Comparison of ENCODE assay signal across 11 mouse cellular contexts in the genomic region with DNA sequence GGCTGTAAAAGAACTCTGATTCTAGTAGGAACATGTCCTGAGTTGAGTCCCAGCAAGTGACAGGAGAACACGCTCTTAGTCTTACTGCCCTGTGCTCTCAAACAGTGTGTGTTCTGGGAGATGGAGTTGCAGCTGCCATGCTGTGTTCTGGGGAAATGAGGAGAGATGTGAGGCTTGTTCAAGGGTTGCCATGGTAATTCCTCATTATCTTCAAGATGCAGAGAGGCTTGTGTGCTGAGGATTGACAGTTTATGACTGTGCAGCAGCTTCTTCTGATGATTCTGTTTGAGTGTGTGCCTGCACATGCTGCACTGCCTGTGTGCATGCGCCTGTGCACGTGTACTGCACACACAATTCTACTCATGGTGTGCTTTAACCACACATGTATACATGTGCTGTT.
DNase-seq lines count a peak whose midpoint lies in the region; ATAC-seq lines count a peak whose summit lies in the region.
"Had no signal": no experiment of that assay in that cellular context is flagged by ENCODE, and none has a peak within 500 bp of the region (broad histone marks: within the 10 kb centered on the region; RNA-seq: fewer than 3 reads in every experiment).

No protein-coding gene starts in this region.

- intact Hi-C loops in left cerebral cortex, postnatal 4 days (cut with DNase I): no loop called here

- no peak overlapping the region for H3K4me3 ChIP-seq in hindbrain, embryonic 14.5 days (replicated peaks; ENCODE audit: low read length)
- no peak overlapping the region for H3K4me3 ChIP-seq in midbrain, embryonic 13.5 days (replicated peaks)
- H3K4me3 ChIP-seq: lung, embryonic 15.5 days had no signal

- peak; percentile 48 for DNase-seq in left cerebral cortex, adult 11 months (ENCODE audit: low spot score)
- no peak for DNase-seq in left cerebral cortex, postnatal 4 days
- peak; percentile 61 for DNase-seq in hindbrain, embryonic 14.5 days (ENCODE audit: low spot score)
- DNase-seq in liver: no peak
- no peak for DNase-seq in cerebellum, adult 18-20 months
- DNase-seq: cerebellum, adult 9-10 months; gastrocnemius, postnatal 10 days had no signal

- H3K9ac ChIP-seq in hindbrain, embryonic 14.5 days: no peak overlapping the region; the same call in 1 of the 2 replicates
- H3K9ac ChIP-seq in midbrain, embryonic 13.5 days (replicated peaks): no peak overlapping the region
- H3K9ac ChIP-seq: lung, embryonic 15.5 days had no signal

- H3K27me3 ChIP-seq in hindbrain, embryonic 14.5 days (ENCODE audit: control insufficient read depth, insufficient read depth, low read length): no peaks in the 10 kb centered on the region
- no peaks in the 10 kb centered on the region for H3K27me3 ChIP-seq in midbrain, embryonic 13.5 days
- H3K27me3 ChIP-seq: lung, embryonic 15.5 days had no signal

- H3K27ac ChIP-seq in hindbrain, embryonic 14.5 days: peak overlapping the region; percentile 80
- H3K27ac ChIP-seq in midbrain, embryonic 13.5 days: peak overlapping the region; percentile 89
- H3K27ac ChIP-seq: lung, embryonic 15.5 days had no signal

- 0 out of 2 replicates have a peak overlapping the region, but pooled peaks have one; percentile 3 for H3K4me2 ChIP-seq in hindbrain, embryonic 14.5 days (replicated peaks)
- peak overlapping the region; percentile 15; the same call in 1 of the 2 replicates for H3K4me2 ChIP-seq in midbrain, embryonic 13.5 days (replicated peaks)
- H3K4me2 ChIP-seq: lung, embryonic 15.5 days had no signal

- peak; percentile 90 for ATAC-seq in hindbrain, embryonic 14.5 days (ENCODE audit: low FRiP score)
- peak; percentile 98 for ATAC-seq in midbrain, embryonic 13.5 days
- no peak for ATAC-seq in cerebellum, adult (ENCODE audit: insufficient number of reproducible peaks, low FRiP score, low TSS enrichment)
- no peak for ATAC-seq in erythroblast, adult 5-6 weeks (replicated peaks; ENCODE audit: low FRiP score, poor library complexity, severe bottlenecking)

- H3K4me1 ChIP-seq in hindbrain, embryonic 14.5 days (replicated peaks; ENCODE audit: control insufficient read depth, insufficient read depth, low read length): 0 out of 2 replicates have a peak, but pooled peaks cover 10% of the 10 kb centered on the region
- peaks cover 19% of the 10 kb centered on the region for H3K4me1 ChIP-seq in midbrain, embryonic 13.5 days (replicated peaks)
- H3K4me1 ChIP-seq: lung, embryonic 15.5 days had no signal

- no peaks in the 10 kb centered on the region for H3K9me3 ChIP-seq in hindbrain, embryonic 14.5 days (ENCODE audit: control insufficient read depth, low read length)
- no peaks in the 10 kb centered on the region for H3K9me3 ChIP-seq in midbrain, embryonic 13.5 days
- H3K9me3 ChIP-seq: lung, embryonic 15.5 days had no signal

- H3K36me3 ChIP-seq in hindbrain, embryonic 14.5 days (replicated peaks; ENCODE audit: control insufficient read depth, insufficient read depth): no peaks in the 10 kb centered on the region
- H3K36me3 ChIP-seq in midbrain, embryonic 13.5 days: no peaks in the 10 kb centered on the region
- H3K36me3 ChIP-seq: lung, embryonic 15.5 days had no signal

- 42% methylated on average over 3 of the region's 3 CpGs for WGBS in hindbrain, embryonic 14.5 days
- WGBS in midbrain, embryonic 13.5 days: 27% methylated on average over 3 of the region's 3 CpGs

Comparison
In these comparisons a context has a peak if more than half of its experiments do, and no peak if none do; other contexts are left out.
1. DNase-seq: peak in left cerebral cortex, adult 11 months (single experiment) and hindbrain, embryonic 14.5 days (single experiment); none in left cerebral cortex, postnatal 4 days (single experiment), liver (single experiment) and cerebellum, adult 18-20 months (0 of 2).
2. ATAC-seq: peak in hindbrain, embryonic 14.5 days (single experiment) and midbrain, embryonic 13.5 days (single experiment); none in cerebellum, adult (single experiment) and erythroblast, adult 5-6 weeks (single experiment).